Mouse (Mus musculus) CD8-positive naive resting alpha-beta T cell, adult 2 months (primary cell): ENCODE measurements around the gene Ssmem1.

ENCODE experiments used
- DNase-seq, 2 experiments: peaks; one replicate each; pipeline ENCODE4 v3.0.0; 2022; ENCODE audit warnings: low read depth in 2 of 2, low spot score in 2 of 2

Gene Ssmem1

DNA sequence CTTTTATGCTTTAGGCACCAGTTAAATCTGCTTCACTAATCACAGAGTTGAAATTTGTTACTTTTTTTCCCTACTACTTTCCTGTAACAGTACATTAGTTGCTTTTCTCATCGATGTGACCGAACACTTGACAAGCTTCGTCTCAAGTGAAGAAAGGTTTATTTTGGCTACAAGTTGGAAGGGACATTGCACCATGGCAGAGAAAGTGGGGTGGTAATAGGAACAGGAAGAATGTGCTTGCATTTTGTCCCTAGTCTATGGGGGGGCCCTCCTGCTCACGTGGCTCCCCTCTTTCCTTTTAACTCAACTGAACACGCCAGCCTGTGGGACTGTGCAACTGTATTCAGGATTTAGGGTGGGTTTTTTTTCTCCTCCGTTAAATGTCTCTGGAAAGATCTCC is 43.0 kb downstream of the Ssmem1 start:
- DNase-seq, result no peak

DNA sequence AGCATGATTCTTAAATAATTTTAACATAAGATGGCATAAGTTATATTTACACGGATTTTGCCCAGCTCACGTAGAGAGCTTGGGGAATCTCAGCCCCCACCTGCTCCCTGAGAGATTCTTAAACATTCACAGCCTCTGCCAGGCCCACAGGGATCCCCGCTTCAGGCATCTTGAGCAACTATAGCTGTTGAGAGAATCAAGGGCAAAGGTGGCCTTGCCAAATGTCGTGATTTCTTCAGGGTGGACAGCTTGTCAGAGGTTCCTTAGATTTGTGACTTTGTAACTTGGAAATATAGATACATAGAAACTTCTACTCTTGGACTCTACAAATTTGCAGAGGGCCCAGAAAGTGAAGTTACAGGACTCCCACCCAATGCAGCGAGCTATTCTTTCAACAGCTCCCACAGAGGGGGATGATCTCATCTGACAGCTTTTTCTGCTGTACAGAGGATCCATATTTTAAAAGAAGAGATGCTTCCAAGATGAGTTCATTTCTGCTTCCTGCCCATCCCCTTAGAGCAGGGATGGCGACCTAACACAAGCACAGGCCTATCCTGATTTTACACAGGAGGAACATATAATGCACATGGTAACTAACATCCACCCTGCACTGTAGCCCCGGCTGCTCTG is 43.8 kb downstream of the Ssmem1 start:
- DNase-seq, result no peak

- no peak for DNase-seq
These were observed 44.4 kb downstream of the Ssmem1 start for GRCm38 (mm10) chr6:30554092-30554491.

DNA sequence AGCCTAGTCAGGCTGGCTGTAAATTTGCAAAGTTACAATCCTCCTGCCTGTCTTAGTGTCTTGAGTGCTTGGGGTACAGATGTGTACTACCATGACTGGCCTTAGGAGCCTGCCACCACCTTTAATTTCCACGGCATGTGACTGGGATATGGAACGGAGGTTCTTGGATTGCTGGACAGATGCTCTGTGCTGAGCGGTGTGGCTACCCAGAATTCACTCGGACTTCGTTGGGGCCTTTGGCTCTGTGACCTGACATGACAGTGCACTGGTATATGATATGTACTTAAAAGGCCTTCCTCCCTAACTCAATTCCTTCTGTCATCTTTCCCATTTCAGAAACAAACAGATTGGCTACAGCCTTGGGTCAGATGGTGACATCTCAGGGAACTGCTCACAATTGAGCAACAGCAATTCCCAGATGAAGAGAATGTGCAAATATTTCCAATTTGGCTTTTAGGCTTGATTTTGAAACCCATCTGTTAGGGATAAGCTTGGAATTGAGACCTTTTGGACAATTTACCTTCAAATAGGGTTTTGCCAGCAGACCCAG is 45.0 kb downstream of the Ssmem1 start:
- no peak for DNase-seq

- no peak for DNase-seq
These were observed 46.4 kb downstream of the Ssmem1 start for GRCm38 (mm10) chr6:30556080-30556479.

- no peak for DNase-seq
These were observed 50.1 kb downstream of the Ssmem1 start for GRCm38 (mm10) chr6:30559726-30560125.

GRCm38 (mm10) chr6:30562132-30562531 is 52.5 kb downstream of the Ssmem1 start:
- DNase-seq, result no peak

GRCm38 (mm10) chr6:30563575-30563974 is 53.9 kb downstream of the Ssmem1 start:
- no peak for DNase-seq

GRCm38 (mm10) chr6:30564051-30564450 is 54.4 kb downstream of the Ssmem1 start:
- no peak for DNase-seq

DNA sequence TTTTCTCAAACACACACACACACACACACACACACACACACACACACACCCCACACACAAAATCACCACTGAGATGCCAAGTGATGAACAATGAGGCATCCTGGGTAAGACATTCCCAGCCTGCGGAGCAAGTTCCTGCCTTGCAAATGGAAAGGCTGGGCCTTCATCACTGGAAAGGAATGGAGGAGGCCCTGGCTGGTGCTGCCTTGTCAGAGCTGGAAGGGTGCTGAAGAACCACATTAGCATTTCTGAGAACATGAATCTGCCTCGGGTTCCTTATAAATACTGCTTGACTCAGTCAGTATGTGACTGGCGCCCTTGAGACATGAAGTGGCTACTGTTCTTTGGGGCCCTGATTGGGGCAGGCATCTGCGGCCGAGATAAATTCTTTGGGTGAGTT is 58.4 kb downstream of the Ssmem1 start, which contains the start of gene Cpa4:
Gene Cpa4 (plus strand): TSS at position 301 of the 400 bp plus-strand sequence.
- DNase-seq, result no peak

DNA sequence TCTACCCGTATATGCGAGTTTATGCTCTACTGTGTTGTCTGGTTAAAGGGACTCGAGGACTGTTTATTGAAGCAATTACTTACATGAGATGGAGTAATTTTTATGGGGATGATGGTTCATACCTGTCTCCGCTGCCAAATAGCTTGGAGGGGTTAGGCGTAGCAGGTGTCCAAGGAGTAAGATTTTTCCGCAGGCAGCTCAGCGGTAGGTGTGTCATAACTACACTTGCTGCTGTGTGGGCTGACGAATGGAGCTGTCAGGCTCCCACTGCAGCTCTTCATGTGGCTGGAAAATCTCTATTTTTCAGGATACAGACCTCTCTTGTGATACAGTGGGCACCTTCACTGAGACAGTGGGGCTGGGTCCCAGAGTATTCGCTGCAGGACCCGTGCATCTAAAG is 59.7 kb downstream of the Ssmem1 start:
- no peak for DNase-seq
